Mouse (Mus musculus): ENCODE results near the gene Lgals4. TPM values are rescaled to one million over a fixed set of nuclear protein-coding genes. Genes with fewer than 3 reads are reported as not detected.

Gene Lgals4
- total RNA-seq, 2 experiments from 2014 or later, result 2.6 to 23.2 TPM

DNA sequence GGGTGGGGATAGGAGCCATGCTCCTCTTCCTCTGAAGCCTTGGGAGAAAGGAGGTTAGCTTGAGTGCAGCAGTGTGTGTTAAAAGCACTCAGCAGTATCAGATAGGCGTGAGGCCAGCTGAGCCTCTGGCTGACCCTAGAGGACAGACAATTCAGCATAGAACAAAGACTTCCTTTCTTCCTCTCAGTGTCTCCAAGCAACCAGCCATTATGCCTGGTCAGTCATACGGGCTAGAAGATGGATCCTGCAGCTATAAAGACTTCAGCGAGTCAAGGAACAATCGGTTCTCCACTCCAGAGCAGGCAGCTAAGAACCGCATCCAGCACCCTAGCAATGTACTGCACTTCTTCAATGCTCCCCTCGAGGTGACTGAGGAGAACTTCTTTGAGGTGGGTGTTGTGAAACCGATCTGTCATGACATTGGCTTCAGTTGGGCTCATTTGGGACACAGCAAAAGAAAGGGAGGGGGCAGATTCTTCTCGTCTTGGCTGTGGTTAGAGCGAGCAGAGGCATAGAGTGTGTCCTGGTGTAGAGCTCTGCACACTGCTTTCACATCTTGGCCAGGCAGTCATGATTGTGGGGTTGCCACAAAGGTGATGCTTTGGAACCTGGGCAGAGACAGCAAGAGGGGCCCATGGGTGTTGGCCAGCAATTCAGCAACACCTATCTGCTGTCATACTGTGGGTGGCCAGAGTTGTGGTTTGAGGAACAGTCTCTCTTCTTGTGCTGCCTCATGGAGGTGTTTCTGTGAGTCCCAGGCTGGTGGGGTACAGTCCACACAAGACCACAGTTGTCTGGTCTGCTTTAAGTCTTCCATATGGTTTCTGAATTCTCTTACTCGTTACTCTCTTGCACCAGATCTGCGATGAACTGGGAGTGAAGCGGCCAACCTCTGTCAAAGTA, 13.0 kb upstream of the Lgals4 start:
- ATAC-seq (replicated peaks; ENCODE audit: low FRiP score, low TSS enrichment, poor library complexity, severe bottlenecking), result no peak

- ATAC-seq (replicated peaks; ENCODE audit: low FRiP score, low TSS enrichment, poor library complexity, severe bottlenecking), result 0 out of 2 replicates have a peak, but pooled peaks have one; percentile 29
Observed at GRCm38 (mm10) chr7:28821261-28821831, 12.3 kb upstream of the Lgals4 start.

DNA sequence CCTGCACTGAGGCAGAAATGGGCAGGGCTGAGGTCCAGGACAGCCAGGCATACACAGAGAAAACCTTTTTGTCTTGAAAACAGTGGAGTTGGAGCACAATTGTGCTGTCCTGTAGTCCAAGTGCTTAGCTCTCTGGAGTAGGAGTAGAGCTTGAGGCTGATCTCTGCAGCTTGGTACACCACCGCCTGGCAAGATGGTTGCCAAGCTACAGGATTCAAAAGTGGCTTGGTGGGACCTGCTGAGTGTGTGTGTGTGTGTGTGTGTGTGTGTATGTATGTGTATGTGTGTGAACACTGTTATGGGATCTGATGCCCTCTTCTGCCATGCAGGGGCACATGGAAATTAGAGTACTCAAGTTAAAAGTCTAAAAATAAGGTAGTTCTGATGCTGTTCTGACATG, 11.1 kb upstream of the Lgals4 start:
- no peak for ATAC-seq (replicated peaks; ENCODE audit: low FRiP score, low TSS enrichment, poor library complexity, severe bottlenecking)

GRCm38 (mm10) chr7:28822993-28823903, 10.4 kb upstream of the Lgals4 start:
- no peak for ATAC-seq (replicated peaks; ENCODE audit: low FRiP score, low TSS enrichment, poor library complexity, severe bottlenecking)

DNA sequence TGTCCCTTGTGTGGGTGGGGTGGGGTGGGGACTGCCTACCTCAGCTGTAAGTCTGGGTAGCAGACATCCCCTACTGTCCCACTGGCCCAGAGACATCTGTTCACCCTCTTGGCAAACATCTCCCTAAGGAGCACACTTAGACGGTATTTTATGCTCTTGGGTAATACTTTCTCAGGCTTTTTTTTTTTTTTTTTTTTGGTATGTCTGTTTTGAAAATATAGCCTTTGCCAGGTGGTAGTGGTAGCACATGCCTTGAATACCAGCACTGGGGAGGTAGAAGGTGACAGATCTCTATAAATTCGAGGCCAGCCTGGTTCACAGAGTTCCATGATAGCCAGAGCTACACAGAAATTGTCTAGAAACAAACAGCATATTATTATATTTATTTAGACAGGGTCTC, 9.7 kb upstream of the Lgals4 start:
- ATAC-seq (replicated peaks; ENCODE audit: low FRiP score, low TSS enrichment, poor library complexity, severe bottlenecking), result no peak

GRCm38 (mm10) chr7:28824941-28825685, 8.5 kb upstream of the Lgals4 start, which contains the start of gene Ech1:
TSS of gene Ech1 (plus strand) at chr7:28825217.
- peak; percentile 78 for ATAC-seq (replicated peaks; ENCODE audit: low FRiP score, low TSS enrichment, poor library complexity, severe bottlenecking)

DNA sequence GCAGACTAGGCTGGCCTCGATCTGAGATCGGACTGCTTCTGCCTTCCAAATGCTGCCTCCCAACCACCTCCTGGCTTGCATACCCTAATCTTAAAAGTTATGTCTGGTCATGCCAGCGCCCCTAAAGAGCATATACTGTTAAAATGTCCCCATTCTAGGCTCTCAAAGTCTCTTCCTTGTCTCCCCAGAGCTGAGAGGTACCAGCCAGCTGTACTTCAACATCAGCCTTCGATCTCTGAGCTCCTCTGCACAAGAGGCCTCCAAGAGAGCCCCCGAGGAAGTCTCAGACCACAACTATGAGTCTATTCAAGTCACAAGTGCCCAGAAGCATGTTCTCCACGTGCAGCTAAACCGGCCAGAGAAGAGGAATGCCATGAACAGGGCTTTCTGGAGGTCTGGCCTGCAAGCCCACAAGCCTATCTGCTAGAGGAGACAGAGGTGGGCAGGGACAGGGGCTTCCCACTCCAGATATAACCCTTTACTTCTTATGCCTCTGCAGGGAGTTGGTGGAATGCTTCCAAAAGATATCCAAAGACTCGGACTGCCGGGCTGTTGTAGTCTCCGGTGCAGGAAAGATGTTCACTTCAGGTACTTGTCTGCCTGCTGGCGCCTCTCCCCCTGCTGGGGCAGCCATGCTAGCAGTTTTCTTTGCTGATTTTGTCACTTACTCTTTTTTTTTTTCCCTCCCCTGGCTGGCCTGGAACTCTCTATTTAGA, 7.8 kb upstream of the Lgals4 start:
- 0 out of 2 replicates have a peak, but pooled peaks have one; percentile 15 for ATAC-seq (replicated peaks; ENCODE audit: low FRiP score, low TSS enrichment, poor library complexity, severe bottlenecking)

- no peak for ATAC-seq (replicated peaks; ENCODE audit: low FRiP score, low TSS enrichment, poor library complexity, severe bottlenecking)
Observed at GRCm38 (mm10) chr7:28826402-28826772, 7.3 kb upstream of the Lgals4 start.

DNA sequence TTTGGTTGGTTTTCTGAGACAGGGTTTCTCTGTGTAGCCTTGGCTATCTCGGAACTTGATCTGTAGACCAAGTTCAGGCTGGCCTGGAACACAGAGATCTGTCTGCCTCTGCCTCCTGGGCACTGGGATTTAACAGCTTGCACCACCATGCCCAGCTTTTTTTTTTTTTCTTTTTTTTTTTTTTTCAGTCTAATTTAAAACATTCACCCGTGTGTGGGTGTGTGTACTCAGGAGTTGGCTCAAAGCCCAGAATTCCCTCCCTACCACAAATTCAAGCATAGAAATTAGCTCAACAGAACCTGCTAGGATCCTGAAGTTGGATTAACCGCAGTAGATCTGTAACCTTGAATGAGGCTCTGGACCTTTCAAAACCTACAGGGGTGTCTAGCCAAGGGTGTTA, 6.3 kb upstream of the Lgals4 start:
- ATAC-seq (replicated peaks; ENCODE audit: low FRiP score, low TSS enrichment, poor library complexity, severe bottlenecking), result no peak

- ATAC-seq (replicated peaks; ENCODE audit: low FRiP score, low TSS enrichment, poor library complexity, severe bottlenecking), result no peak
Observed at GRCm38 (mm10) chr7:28829821-28830220, 3.8 kb upstream of the Lgals4 start.

GRCm38 (mm10) chr7:28830981-28831380, 2.7 kb upstream of the Lgals4 start:
- no peak for ATAC-seq (replicated peaks; ENCODE audit: low FRiP score, low TSS enrichment, poor library complexity, severe bottlenecking)

DNA sequence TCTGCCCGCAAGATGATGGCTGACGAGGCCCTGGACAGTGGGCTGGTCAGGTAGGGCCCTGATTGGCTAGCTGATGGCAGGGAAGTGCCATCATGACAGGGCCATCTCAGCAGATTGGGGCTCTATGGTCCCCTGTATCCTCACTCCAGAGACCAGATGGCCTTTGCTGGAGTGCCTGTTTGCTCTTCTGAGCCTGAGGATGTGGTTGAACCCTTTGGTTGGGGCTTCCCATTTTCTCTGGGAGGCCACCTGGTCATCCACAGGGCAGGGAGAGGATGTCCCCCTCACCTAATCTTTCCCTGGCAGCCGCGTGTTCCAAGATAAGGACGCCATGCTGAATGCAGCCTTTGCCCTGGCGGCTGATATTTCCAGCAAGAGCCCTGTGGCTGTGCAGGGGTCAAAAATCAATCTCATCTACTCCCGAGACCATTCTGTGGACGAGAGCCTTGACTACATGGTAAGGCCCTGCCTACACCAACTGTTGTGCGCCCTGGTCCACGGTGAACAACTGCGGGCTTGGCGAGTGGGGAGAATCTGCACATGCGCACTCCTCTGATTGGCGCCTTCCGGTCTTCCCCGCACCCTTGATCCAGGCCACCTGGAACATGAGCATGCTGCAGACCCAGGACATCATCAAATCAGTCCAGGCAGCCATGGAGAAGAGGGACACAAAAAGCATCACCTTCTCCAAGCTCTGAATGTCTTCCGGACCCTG, 2.1 kb upstream of the Lgals4 start:
- peak; percentile 44 for ATAC-seq (replicated peaks; ENCODE audit: low FRiP score, low TSS enrichment, poor library complexity, severe bottlenecking)

DNA sequence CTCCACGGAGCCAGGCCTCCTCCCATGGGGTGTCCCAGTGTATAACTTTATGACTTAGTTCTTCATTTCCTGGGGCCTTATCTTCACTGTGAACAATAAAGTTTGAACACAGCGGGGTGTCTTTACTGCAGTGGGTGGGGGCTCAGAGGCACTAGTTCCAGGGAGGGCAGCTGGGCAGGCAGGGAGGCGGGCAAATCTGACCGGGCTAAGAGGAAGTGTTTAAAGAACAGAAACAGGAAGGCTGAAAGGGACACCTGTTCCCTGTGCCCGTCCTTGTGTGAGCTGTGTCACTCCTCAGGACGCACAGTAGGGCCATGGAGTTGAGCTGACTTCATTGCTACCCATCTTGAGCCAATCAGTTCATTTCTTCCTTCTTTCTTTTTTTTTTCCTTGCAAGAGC, 1.5 kb upstream of the Lgals4 start:
- no peak for ATAC-seq (replicated peaks; ENCODE audit: low FRiP score, low TSS enrichment, poor library complexity, severe bottlenecking)

DNA sequence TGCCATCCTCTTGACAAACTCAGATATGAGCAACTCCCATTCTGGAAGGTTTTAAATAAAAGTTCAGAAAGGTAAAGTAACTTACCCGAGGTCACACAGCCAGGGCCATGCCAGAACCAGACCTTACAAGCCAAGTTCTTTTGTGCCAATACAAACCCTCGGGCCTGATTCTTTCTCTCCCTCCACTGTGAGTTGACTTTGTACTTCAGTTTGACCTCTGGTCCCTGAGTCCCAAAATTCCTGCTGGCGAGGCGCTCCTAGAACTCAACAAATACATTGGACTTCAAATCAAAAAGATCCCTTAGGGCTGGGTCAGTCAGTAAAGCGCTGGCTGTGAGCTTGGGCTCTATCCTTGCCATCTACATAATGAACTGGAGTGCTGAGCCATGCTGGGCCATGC, 3.3 kb downstream of the Lgals4 start:
- ATAC-seq (replicated peaks; ENCODE audit: low FRiP score, low TSS enrichment, poor library complexity, severe bottlenecking), result no peak

- no peak for ATAC-seq (replicated peaks; ENCODE audit: low FRiP score, low TSS enrichment, poor library complexity, severe bottlenecking)
Observed at GRCm38 (mm10) chr7:28838331-28838730, 4.7 kb downstream of the Lgals4 start.

- ATAC-seq (replicated peaks; ENCODE audit: low FRiP score, low TSS enrichment, poor library complexity, severe bottlenecking), result no peak
Observed at GRCm38 (mm10) chr7:28847273-28847672, 13.6 kb downstream of the Lgals4 start.

GRCm38 (mm10) chr7:28849700-28850236, 16.1 kb downstream of the Lgals4 start:
- ATAC-seq (replicated peaks; ENCODE audit: low FRiP score, low TSS enrichment, poor library complexity, severe bottlenecking), result no peak

GRCm38 (mm10) chr7:28850642-28851041, 17.0 kb downstream of the Lgals4 start:
- no peak for ATAC-seq (replicated peaks; ENCODE audit: low FRiP score, low TSS enrichment, poor library complexity, severe bottlenecking)

Measured in megakaryocyte-erythroid progenitor cell, adult 5-6 weeks (primary cell).